ENCODE assay signal across 8 mouse cellular contexts in the genomic region with DNA sequence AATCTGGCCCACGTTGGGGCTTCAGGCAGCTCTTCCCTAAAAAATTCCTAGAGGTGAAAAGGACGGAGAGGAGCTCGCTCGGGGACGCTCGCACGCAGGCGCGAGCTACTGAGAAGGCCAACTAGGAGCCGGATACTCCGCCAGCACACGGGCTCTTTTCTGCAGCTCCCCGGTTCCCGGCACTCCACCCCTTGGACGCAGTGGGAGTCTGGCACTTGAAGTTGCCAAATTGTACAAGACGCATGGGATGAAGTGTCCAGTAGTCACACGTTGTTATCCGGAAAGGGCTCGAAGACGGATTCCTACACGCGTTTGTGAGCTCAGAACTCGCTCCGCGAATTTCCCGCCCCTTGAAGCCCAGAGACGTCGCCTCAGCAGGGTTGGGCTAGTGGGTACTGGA. TPM values are rescaled to one million over a fixed set of nuclear protein-coding genes. Genes with fewer than 3 reads are reported as not detected.
A peak's percentile ranks its signal among the peaks of the same experiment; 100 is the strongest.
DNase-seq lines count a peak whose midpoint lies in the region; ATAC-seq and TF ChIP-seq lines count a peak whose summit lies in the region.

No protein-coding gene starts in this region.

- peak overlapping the region; percentile 44 for H3K4me3 ChIP-seq in forebrain, embryonic 15.5 days
- H3K4me3 ChIP-seq in hindbrain, embryonic 13.5 days, result peak overlapping the region; percentile 55
- peak overlapping the region; percentile 55 for H3K4me3 ChIP-seq in lung, embryonic 14.5 days (ENCODE audit: low read depth, low read length)

- H3K27me3 ChIP-seq in forebrain, embryonic 15.5 days, result peaks cover 31% of the 10 kb centered on the region
- H3K27me3 ChIP-seq in hindbrain, embryonic 13.5 days, result peaks cover 46% of the 10 kb centered on the region
- peaks cover 19% of the 10 kb centered on the region; the same call in 1 of the 2 replicates for H3K27me3 ChIP-seq in lung, embryonic 14.5 days (ENCODE audit: insufficient read depth, low read length)

- no peak overlapping the region for H3K27ac ChIP-seq in forebrain, embryonic 15.5 days (replicated peaks)
- no peak overlapping the region for H3K27ac ChIP-seq in hindbrain, embryonic 13.5 days
- no peak overlapping the region for H3K27ac ChIP-seq in lung, embryonic 14.5 days (ENCODE audit: low read depth)

- WGBS in forebrain, embryonic 15.5 days, result 1% methylated on average over 28 of the region's 28 CpGs
- 2% methylated on average over 28 of the region's 28 CpGs for WGBS in hindbrain, embryonic 13.5 days
- 2% methylated on average over 28 of the region's 28 CpGs for WGBS in lung, embryonic 14.5 days

- peaks cover 44% of the 10 kb centered on the region for H3K4me1 ChIP-seq in forebrain, embryonic 15.5 days
- H3K4me1 ChIP-seq in hindbrain, embryonic 13.5 days (replicated peaks), result peaks cover 44% of the 10 kb centered on the region
- peaks cover 7% of the 10 kb centered on the region; the same call in 1 of the 2 replicates for H3K4me1 ChIP-seq in lung, embryonic 14.5 days (ENCODE audit: insufficient read depth)

- H3K36me3 ChIP-seq in forebrain, embryonic 15.5 days, result no peaks in the 10 kb centered on the region
- no peaks in the 10 kb centered on the region for H3K36me3 ChIP-seq in hindbrain, embryonic 13.5 days
- no peaks in the 10 kb centered on the region for H3K36me3 ChIP-seq in lung, embryonic 14.5 days (ENCODE audit: insufficient read depth)

- TF ChIP-seq CTCF in lung, embryonic 14.5 days (IDR thresholded peaks at IDR 0.05; ENCODE audit: low read depth), result no peak

- ATAC-seq in forebrain, embryonic 15.5 days (replicated peaks), result no peak
- ATAC-seq in hindbrain, embryonic 13.5 days (ENCODE audit: low FRiP score), result 0 out of 2 replicates have a peak, but pooled peaks have one; percentile 15
- 0 out of 2 replicates have a peak, but pooled peaks have one; percentile 8 for ATAC-seq in lung, embryonic 14.5 days (ENCODE audit: insufficient read depth)

- peak overlapping the region; percentile 10; the same call in 1 of the 2 replicates for H3K9ac ChIP-seq in forebrain, embryonic 15.5 days (replicated peaks)
- peak overlapping the region; percentile 63; the same call in 1 of the 2 replicates for H3K9ac ChIP-seq in hindbrain, embryonic 13.5 days
- peak overlapping the region; percentile 58 for H3K9ac ChIP-seq in lung, embryonic 14.5 days

- peak overlapping the region; percentile 95 for H3K4me2 ChIP-seq in forebrain, embryonic 15.5 days (replicated peaks)
- peak overlapping the region; percentile 98 for H3K4me2 ChIP-seq in hindbrain, embryonic 13.5 days
- peak overlapping the region; percentile 91 for H3K4me2 ChIP-seq in lung, embryonic 14.5 days

- no peaks in the 10 kb centered on the region for H3K9me3 ChIP-seq in forebrain, embryonic 15.5 days
- H3K9me3 ChIP-seq in hindbrain, embryonic 13.5 days, result no peaks in the 10 kb centered on the region
- H3K9me3 ChIP-seq in lung, embryonic 14.5 days (ENCODE audit: low read depth, low read length), result no peaks in the 10 kb centered on the region

- peak; percentile 11 for DNase-seq in right cerebral cortex, postnatal 4 days
- no peak for DNase-seq in right cerebral cortex, postnatal 36 days (ENCODE audit: low spot score in 2 of 2)
- peak; percentile 74 for DNase-seq in lung, embryonic 14.5 days
- DNase-seq in skeletal muscle tissue, adult 2 months (ENCODE audit: low read depth, low spot score), result peak; percentile 39
- no peak for DNase-seq in spleen, postnatal 10 days (ENCODE audit: low spot score in 2 of 2)
- no peak for DNase-seq in layer of hippocampus, adult 9-10 months (ENCODE audit: low spot score)

RNA-seq across cellular contexts. Expression of a gene that starts 0.8 kb away (rescaled TPM):
- 6.1 and 6.4 TPM in 2 replicates for polyA plus RNA-seq in forebrain, embryonic 15.5 days (2015; fragmentation: Nextera tagmentation; extraction: Ambion mirVana)
- polyA plus RNA-seq in hindbrain, embryonic 13.5 days (2015; fragmentation: Nextera tagmentation; extraction: Ambion mirVana), result 6.8 and 12.6 TPM in 2 replicates
- polyA plus RNA-seq in lung, embryonic 14.5 days (2014; fragmentation: Nextera tagmentation; extraction: Ambion mirVana), result 19.4 and 21.4 TPM in 2 replicates

RNA-seq across cellular contexts. Expression of a gene that starts 40.2 kb away (rescaled TPM):
- 735 and 754 TPM in 2 replicates for polyA plus RNA-seq in forebrain, embryonic 15.5 days (2015; fragmentation: Nextera tagmentation; extraction: Ambion mirVana)
- 826 and 836 TPM in 2 replicates for polyA plus RNA-seq in hindbrain, embryonic 13.5 days (2015; fragmentation: Nextera tagmentation; extraction: Ambion mirVana)
- polyA plus RNA-seq in lung, embryonic 14.5 days (2014; fragmentation: Nextera tagmentation; extraction: Ambion mirVana), result 650 and 710 TPM in 2 replicates

Comparison
In these comparisons a context has a peak if more than half of its experiments do, and no peak if none do; other contexts are left out.
1. DNase-seq: peak in right cerebral cortex, postnatal 4 days (single experiment), lung, embryonic 14.5 days (single experiment) and skeletal muscle tissue, adult 2 months (single experiment); none in right cerebral cortex, postnatal 36 days (0 of 2), spleen, postnatal 10 days (0 of 2) and layer of hippocampus, adult 9-10 months (single experiment).
2. H3K9ac ChIP-seq: peak in every context shown above with its lines; median percentile 63 in hindbrain, embryonic 13.5 days; 58 in lung, embryonic 14.5 days; 10 in forebrain, embryonic 15.5 days.
3. Peak in every context shown above with its lines, with median percentiles within 50 percentile points of each other: H3K4me2 ChIP-seq and H3K4me3 ChIP-seq.